Mouse (Mus musculus) lung, postnatal 10 days (tissue): ENCODE data around the gene Ankfy1.
"Not testable (repeated sequence)": the region's sequence is repeated elsewhere in the genome, so short reads cannot be mapped to it uniquely, and the experiment has no call there.

Source experiments
- DNase-seq: peaks from one replicate; pipeline ENCODE4 v3.0.0; 2021

The Ankfy1 gene

GRCm38 (mm10) chr11:72689551-72690510, at the start of gene Ankfy1:
Ankfy1 (plus strand) TSS chr11:72690006.
- DNase-seq: peak; percentile 99

DNA sequence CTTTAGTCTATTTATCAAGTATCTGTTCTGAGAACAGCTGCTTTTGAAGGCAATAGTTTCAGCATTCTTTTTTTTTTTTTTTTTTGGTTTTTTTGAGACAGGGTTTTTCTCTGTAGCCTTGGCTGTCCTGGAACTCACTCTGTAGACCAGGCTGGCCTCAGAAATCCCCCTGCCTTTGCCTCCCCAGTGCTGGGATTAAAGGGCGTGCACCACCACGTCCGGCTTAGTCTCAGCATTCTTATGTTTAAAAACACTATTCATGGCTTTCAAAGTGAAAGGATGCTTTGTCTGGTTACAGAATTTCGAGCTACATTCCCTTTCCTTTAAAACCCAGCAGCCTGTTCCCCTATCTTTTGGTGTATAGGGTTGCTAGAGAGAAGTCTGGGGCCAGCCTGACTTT, 47.1 kb upstream of the Ankfy1 start:
- DNase-seq: no peak

- DNase-seq: peak; percentile 8
Measured at GRCm38 (mm10) chr11:72645386-72645785, 44.4 kb upstream of the Ankfy1 start.

GRCm38 (mm10) chr11:72650347-72650746, 39.5 kb upstream of the Ankfy1 start:
- no peak for DNase-seq

- DNase-seq: no peak
Measured at GRCm38 (mm10) chr11:72659918-72660317, 29.9 kb upstream of the Ankfy1 start.

- no peak for DNase-seq
Measured at GRCm38 (mm10) chr11:72660359-72660758, 29.4 kb upstream of the Ankfy1 start.

DNA sequence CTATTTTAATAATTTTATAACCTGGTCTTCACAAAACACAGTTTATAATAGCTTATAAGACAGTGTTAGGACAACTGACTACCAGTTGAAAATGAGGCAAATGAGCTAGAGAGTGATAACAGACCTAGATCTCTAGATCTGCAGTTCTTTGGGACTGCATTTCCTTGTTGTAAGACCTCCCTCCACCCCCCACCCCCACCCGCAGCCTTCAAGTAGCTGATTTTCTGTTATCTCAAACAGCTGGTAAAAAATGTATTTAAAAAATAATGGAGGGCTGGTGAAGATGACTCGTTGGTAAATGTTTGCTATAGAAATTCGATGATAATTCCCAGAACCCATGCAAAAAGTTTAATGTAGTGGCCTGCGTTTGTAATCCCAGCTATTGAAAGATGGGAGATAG, 25.2 kb upstream of the Ankfy1 start:
- DNase-seq: no peak

- no peak for DNase-seq
Measured at GRCm38 (mm10) chr11:72670634-72671033, 19.2 kb upstream of the Ankfy1 start.

GRCm38 (mm10) chr11:72671294-72671988, 18.4 kb upstream of the Ankfy1 start:
- DNase-seq: no peak

DNA sequence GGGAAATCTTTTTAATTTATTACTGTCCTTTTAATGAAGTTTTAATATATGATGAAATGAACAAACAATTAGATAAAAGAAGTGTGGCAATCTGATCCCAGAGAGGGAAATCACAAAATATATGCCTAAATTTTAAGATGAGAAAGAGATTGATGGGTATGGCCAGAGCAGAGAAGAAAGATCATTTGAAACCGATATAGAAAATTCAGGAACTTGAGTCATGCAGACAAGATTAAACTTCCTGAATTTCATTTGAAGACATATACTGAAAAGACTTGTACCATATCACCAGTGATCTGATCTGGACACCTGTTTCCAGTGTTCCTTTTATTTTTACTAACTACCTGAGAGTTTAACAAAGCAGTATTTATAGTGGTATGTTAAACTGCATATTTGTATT, 17.4 kb upstream of the Ankfy1 start:
- DNase-seq: no peak

GRCm38 (mm10) chr11:72675280-72675679, 14.5 kb upstream of the Ankfy1 start:
- no peak for DNase-seq

DNA sequence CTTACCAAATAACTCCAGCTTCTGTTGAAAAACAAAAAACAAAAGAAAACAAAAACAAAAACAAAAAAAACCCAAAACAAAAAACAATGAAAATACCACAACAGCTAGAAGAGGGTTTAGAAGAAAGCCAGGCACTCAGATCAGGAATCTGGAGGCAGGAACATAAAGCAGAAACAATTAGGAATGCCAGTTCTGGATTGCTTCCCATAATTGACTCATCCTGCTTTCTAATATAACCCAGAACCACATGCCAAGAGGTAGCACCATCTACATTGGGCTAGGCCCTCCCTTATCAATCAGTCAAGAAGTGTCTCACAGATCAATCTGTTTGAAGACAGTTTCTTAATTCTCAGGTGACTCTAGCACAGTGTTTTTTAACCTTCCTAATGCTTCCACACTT, 9.1 kb upstream of the Ankfy1 start:
- no peak for DNase-seq

GRCm38 (mm10) chr11:72683402-72683801, 6.4 kb upstream of the Ankfy1 start:
- DNase-seq: no peak

- no peak for DNase-seq
Measured at GRCm38 (mm10) chr11:72686697-72687096, 3.1 kb upstream of the Ankfy1 start.

DNA sequence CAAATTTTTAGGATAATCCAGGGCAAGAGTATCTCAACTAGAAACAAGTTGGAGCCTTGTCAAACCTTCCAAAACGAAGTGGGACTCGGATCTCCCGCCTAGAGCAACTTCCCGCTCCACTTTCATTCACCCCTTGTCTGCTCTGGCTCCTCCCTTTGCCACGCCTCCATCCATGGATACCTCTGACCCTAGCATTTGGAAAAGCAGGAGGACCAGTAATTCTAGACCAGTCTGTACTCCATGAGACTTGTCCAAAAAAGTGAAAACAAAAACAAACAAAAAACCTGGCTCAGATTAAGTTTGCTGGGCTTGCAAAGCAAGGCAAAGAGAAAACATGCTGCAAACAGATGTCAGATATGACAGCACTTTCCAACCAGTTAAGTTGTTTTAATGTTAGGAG, 1.6 kb upstream of the Ankfy1 start:
- peak; percentile 48 for DNase-seq

DNA sequence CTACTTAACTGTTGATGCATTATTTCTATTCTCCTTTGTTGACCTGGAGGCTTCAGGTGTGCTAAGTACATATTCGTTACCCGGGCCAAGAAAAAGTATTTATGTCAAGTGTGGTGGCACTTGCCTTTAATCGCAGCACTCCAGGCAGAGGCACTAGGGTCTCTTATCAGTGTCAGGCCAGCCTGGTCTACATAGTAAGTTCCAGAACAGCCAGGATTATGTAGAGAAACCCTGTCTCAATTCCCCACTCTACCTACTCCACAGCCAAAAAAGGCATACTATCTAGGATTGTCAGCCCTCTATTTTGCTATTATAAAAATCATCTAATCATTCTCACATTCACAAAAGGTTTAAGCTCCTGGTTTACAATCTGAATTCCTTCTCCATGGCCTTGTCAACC, 691 bp upstream of the Ankfy1 start:
- no peak for DNase-seq

DNA sequence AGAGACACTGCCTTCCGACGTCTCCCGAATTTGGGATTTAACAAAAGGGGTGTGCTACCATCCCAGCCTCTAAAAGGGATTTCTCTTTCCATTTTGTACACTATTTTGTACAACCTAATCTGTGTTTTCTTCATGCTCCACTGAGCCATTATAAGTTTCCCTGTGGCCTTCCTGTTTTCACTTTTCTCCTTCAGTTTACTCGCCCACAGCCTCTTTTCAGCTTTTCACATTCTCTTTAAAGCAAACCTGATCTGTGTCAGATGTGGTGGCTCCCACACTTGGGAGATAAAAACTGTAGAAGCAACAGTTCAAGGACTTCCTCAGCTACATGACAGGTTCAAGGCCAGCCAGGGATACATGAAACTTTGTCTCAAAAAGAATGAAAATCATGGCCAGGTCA, 2.5 kb downstream of the Ankfy1 start:
- no peak for DNase-seq

DNA sequence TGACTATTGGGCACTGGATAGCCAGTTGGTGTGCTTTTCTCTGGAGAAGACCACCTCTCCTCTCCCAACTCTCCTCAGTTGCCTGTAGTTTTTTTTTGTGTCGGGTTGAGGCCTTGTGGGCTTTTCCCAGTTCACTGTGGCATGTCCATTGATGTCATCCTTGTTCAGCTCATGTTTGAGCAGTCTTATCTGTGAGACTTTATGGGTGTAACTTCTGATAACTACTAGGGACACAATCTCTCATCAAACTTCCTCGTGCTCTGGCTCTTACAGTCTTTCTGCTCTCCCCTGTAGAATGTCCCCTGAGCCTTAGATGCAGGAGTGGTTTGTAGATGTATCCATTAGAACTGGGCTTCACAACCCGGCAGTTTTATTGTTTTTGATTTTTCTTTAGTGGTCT, 5.2 kb downstream of the Ankfy1 start:
- no peak for DNase-seq

DNA sequence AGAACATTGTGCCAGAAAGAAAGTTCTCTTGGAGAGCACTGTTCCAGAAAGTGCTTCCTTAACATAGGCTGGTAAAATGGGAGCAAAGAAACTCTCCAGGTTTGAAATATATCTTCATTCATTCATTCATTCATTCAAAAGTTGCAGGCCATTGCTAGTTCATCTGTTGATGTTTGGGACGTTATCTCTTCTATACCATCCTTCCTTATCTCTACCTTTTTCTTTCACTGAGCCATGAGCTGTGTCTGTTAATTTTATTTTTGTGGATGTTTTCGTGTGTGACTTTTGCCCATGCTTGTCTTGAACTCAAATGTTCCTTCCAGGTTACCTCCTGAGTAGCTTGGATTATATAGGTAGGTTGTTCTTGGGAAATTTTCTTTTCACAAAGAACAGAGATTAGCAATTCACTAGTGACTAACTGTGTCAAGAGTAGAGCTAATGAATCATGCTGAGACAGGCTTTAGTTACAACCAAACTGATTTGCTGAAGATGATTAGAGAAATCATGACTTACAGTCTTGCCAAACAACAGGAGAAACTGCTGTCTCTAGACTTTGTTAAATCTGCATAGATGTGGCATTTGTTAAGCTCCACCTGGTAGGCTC, 6.7 kb downstream of the Ankfy1 start:
- DNase-seq: no peak

- DNase-seq: no peak
Measured at GRCm38 (mm10) chr11:72697323-72697722, 7.5 kb downstream of the Ankfy1 start.

DNA sequence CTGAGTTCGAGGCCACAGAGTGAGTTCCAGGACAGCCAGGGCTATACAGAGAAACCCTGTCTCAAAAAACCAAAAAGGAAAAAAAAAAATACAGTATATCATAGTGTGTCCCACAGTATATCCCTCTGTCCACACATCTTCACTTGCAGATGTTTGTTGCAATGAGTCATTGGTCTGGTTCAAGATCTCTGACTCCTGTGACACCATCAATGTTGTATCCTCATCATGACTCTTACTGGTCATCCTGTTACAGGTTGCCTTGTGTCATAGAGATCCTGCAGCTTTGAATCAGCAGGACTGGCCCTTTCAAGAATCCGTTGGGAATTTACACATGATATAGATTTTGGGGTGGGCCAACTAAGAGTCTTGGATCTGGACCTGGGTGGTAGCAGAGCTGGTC, 15.3 kb downstream of the Ankfy1 start:
- DNase-seq: not testable (repeated sequence)

DNA sequence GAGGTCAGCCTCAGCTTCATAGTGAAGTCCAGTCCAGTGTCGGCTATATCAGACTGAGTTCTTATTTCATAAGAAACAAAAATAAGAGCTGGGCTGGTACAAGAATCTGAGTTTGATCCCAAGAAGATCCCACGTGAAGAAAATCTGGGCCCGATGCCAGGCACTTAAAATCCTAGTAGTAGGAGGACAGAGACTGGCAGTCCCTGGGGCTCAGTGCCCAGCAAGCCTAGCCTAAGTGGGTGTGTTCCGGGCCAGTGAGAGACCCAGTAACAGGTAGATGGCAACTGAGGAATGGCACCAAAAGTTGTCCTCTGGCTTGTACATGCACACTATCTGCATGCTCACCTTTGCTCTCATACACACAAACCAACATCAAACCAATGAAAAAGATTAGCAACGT, 22.9 kb downstream of the Ankfy1 start:
- no peak for DNase-seq

DNA sequence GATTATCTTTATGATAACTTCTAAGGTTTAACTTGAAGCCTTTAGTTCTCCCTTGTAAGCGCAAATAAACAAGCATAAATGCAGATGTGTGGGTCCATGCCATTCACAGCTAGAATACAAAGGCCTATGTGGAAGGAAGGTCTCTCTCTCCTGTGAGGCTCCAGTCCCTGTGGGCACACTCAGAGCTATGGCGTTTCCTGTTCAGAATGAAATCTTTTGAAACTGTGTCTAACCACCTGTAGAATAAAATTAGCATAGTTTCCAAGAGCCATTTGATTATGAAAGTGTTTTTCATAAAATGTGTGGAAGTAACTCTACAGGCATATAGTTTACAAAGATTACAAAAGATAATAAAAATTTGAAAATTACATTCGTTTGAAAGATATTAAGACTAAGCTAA, 28.4 kb downstream of the Ankfy1 start:
- DNase-seq: no peak

GRCm38 (mm10) chr11:72723165-72723564, 33.4 kb downstream of the Ankfy1 start:
- no peak for DNase-seq
